Mouse (Mus musculus): ENCODE data around the gene Elk3. TPM values are rescaled to one million over a fixed set of nuclear protein-coding genes. Genes with fewer than 3 reads are reported as not detected.

Elk3 gene
- polyA plus RNA-seq, 1 experiment from 2014 or later, result 9.6 TPM

- Histone ChIP-seq H3K4me2 (no peak overlapping the region), H3K36me3 (0 out of 2 replicates have a peak, but pooled peaks cover under 1% of the 10 kb centered on the region), H3K9ac (no peak overlapping the region), H3K4me1 (peaks cover 25% of the 10 kb centered on the region; the same call in 1 of the 2 replicates), H3K4me3 (no peak overlapping the region), H3K27ac (no peak overlapping the region), H3K9me3 (replicated peaks) (no peaks in the 10 kb centered on the region), H3K27me3 (replicated peaks) (no peaks in the 10 kb centered on the region)
- WGBS (ENCODE audit: insufficient replicate concordance), result 68% methylated on average over 25 of the region's 25 CpGs
- ATAC-seq, result no peak
These were observed 35.5 kb downstream of the Elk3 start for GRCm38 (mm10) chr10:93275212-93276136.

DNA sequence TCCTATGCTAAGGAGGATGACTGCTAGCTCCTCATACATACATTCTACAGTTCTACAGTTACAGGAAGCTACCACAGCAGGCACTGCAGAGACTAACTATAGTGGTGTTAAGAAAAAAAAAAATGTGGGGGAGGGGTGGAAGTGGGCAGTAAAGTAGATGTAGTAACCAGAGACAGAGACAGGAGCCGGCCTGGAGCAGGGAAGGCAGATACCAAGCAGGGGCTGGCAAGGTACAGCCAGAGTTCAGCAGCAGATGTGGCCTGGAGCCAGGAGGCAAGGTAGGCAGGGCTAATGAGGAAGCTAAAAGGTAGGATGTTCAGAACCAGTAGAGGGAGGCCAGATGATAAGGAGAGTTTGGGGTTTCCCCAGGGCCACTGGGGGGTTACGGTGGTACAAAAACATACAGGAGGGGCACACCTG, 36.6 kb downstream of the Elk3 start:
- Histone ChIP-seq H3K9ac (no peak overlapping the region), H3K4me2 (no peak overlapping the region), H3K4me3 (no peak overlapping the region), H3K9me3 (replicated peaks) (no peaks in the 10 kb centered on the region), H3K4me1 (peaks cover 25% of the 10 kb centered on the region; the same call in 1 of the 2 replicates), H3K27ac (no peak overlapping the region), H3K27me3 (replicated peaks) (no peaks in the 10 kb centered on the region), H3K36me3 (0 out of 2 replicates have a peak, but pooled peaks cover 5% of the 10 kb centered on the region)
- no peak for ATAC-seq
- WGBS (ENCODE audit: insufficient replicate concordance), result 47% methylated on average over 2 of the region's 2 CpGs

DNA sequence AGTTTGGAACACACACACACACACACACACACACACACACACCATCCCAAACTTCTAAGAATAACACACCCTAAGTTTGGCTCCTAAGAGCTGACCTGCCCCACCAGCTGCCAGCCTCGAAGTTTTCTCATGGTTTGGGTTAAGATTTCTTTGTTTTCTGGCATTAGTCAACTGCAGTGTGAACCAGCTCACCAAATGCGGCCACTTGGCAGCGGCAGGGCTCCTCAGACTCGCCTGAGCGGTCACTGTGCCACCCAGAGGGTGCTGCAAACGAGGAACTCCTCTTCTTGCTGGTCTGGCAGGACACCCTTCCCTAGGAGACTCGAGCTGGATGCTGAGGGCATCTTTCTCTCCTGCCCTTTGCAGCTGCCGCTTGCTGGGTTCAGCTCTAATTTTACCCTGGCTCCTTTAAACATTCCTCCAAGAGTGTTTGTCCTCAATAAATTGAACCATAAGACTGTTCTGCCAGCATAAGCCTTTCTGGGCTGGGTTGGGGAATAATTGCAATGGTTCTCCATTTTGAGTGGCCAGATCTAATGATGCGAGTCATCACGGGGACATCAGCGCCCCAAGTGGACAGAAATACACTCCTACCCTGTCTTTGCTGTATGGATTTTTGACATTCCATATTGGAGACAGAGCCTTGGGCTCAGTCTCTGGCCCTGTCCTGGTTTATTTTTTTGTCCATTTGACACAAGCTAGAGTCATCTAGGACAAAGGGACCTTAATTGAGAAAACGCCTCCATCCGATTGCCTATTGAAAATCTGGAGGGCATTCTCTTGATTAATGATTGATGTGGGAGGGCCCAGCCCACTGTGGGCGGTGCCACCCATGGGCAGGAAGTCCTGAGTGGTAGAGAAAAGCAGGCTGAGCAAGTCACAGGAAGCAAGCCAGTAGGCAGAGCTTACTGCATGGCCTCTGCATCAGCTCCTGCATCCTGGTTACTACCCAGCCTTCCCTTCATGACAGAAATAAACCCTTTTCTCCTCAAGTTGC, 37.7 kb downstream of the Elk3 start:
- 0 out of 2 replicates have a peak, but pooled peaks cover 5% of the 10 kb centered on the region for H3K36me3 ChIP-seq
- ATAC-seq, result no peak
- H3K4me3 ChIP-seq, result no peak overlapping the region
- no peaks in the 10 kb centered on the region for H3K9me3 ChIP-seq (replicated peaks)
- H3K4me1 ChIP-seq, result peaks cover 25% of the 10 kb centered on the region; the same call in 1 of the 2 replicates
- 71% methylated on average over 14 of the region's 14 CpGs for WGBS (ENCODE audit: insufficient replicate concordance)
- H3K4me2 ChIP-seq, result no peak overlapping the region
- no peak overlapping the region for H3K9ac ChIP-seq
- no peak overlapping the region for H3K27ac ChIP-seq
- no peaks in the 10 kb centered on the region for H3K27me3 ChIP-seq (replicated peaks)

DNA sequence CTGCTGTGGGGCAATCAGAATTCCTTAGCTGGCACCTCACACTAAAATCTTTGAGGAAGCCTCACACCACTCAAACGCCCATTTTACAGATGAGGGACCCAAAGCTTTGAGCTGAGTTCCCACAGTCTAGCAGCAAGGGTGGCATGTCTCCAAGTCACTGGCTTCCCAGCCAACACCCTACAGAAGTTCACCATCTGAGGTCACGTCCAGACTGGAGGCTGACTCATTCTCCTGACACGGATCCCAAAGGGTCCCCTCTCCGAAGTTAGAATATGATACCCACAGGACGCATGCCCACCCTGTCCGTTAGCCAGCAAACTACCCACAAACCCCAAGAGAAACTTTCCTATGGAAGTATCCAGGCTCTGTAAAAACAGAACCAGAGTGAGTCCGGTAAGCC, 39.1 kb downstream of the Elk3 start:
- Histone ChIP-seq H3K36me3 (0 out of 2 replicates have a peak, but pooled peaks cover 5% of the 10 kb centered on the region), H3K4me2 (no peak overlapping the region), H3K27me3 (replicated peaks) (no peaks in the 10 kb centered on the region), H3K9me3 (replicated peaks) (no peaks in the 10 kb centered on the region), H3K4me1 (peaks cover 23% of the 10 kb centered on the region; the same call in 1 of the 2 replicates), H3K9ac (no peak overlapping the region), H3K27ac (no peak overlapping the region), H3K4me3 (no peak overlapping the region)
- ATAC-seq, result no peak
- 75% methylated on average over 7 of the region's 7 CpGs for WGBS (ENCODE audit: insufficient replicate concordance)

- H3K9ac ChIP-seq, result no peak overlapping the region
- no peak for ATAC-seq
- H3K4me3 ChIP-seq, result no peak overlapping the region
- H3K9me3 ChIP-seq (replicated peaks), result no peaks in the 10 kb centered on the region
- WGBS (ENCODE audit: insufficient replicate concordance), result 81% methylated on average over 6 of the region's 6 CpGs
- H3K4me2 ChIP-seq, result no peak overlapping the region
- H3K4me1 ChIP-seq, result peaks cover 16% of the 10 kb centered on the region; the same call in 1 of the 2 replicates
- no peak overlapping the region for H3K27ac ChIP-seq
- H3K36me3 ChIP-seq, result 0 out of 2 replicates have a peak, but pooled peaks cover 6% of the 10 kb centered on the region
- H3K27me3 ChIP-seq (replicated peaks), result no peaks in the 10 kb centered on the region
These were observed 40.0 kb downstream of the Elk3 start for GRCm38 (mm10) chr10:93270889-93271460.

DNA sequence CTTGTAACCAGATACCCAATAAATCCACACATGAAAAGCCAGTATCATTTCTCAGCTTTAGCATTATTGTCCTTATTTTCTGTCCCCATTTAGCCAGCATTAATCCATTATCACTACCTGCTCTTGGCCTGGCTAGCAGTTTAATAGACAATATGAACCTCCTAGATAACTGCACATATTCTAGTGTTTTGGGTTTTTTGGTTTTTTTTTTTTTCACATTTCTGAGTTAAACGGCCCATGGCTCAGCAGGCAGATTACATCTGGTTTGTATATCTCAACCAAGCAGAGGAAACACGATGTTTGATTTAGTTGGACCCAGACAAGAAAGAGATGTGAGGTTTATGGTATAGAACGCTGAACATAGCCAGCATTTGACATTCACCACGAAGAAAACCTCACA, 41.2 kb downstream of the Elk3 start:
- no peak overlapping the region for H3K4me2 ChIP-seq
- ATAC-seq, result no peak

GRCm38 (mm10) chr10:93268339-93268738, 42.6 kb downstream of the Elk3 start:
- 64% methylated on average over 3 of the region's 3 CpGs for WGBS (ENCODE audit: insufficient replicate concordance)

More for the DNA sequence above, 41.2 kb downstream of the Elk3 start:
- H3K27ac ChIP-seq, result no peak overlapping the region
- H3K9me3 ChIP-seq (replicated peaks), result no peaks in the 10 kb centered on the region
- no peak overlapping the region for H3K9ac ChIP-seq
- H3K4me3 ChIP-seq, result no peak overlapping the region
- H3K4me1 ChIP-seq, result peaks cover 8% of the 10 kb centered on the region; the same call in 1 of the 2 replicates
- H3K36me3 ChIP-seq, result peaks cover 15% of the 10 kb centered on the region
- no peaks in the 10 kb centered on the region for H3K27me3 ChIP-seq (replicated peaks)
- WGBS (ENCODE audit: insufficient replicate concordance), result 35% methylated on average over 4 of the region's 4 CpGs

DNA sequence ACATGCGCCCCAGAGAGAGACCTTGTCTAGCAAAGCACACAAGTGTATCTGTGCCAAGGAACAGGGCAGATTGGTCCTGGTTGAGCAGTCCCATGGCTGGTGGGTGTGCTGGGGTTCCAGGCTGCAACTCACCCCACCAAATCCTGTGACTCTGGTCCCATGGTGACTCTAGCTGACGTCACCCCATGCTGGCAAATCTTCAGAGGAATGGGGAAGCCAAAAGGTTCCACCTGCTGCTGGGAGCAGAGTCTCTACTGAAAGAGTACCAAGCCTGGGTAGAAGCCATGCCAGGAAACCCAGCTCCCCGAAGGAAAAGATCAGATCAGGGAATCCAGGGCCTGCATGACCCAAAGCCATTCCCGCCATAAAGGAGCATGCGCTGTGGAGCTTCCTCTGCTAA, 43.4 kb downstream of the Elk3 start:
- no peak overlapping the region for H3K9ac ChIP-seq
- H3K4me1 ChIP-seq, result peaks cover 9% of the 10 kb centered on the region
- H3K4me3 ChIP-seq, result no peak overlapping the region
- H3K27ac ChIP-seq, result no peak overlapping the region
- H3K4me2 ChIP-seq, result no peak overlapping the region
- 81% methylated on average over 5 of the region's 5 CpGs for WGBS (ENCODE audit: insufficient replicate concordance)
- H3K9me3 ChIP-seq (replicated peaks), result no peaks in the 10 kb centered on the region
- no peaks in the 10 kb centered on the region for H3K27me3 ChIP-seq (replicated peaks)
- ATAC-seq, result no peak
- H3K36me3 ChIP-seq, result peaks cover 23% of the 10 kb centered on the region

More at GRCm38 (mm10) chr10:93268339-93268738, 42.6 kb downstream of the Elk3 start:
- Histone ChIP-seq H3K4me3 (no peak overlapping the region), H3K27me3 (replicated peaks) (no peaks in the 10 kb centered on the region), H3K4me1 (0 out of 2 replicates have a peak, but pooled peaks cover under 1% of the 10 kb centered on the region), H3K9ac (no peak overlapping the region), H3K27ac (no peak overlapping the region), H3K36me3 (peaks cover 23% of the 10 kb centered on the region), H3K9me3 (replicated peaks) (no peaks in the 10 kb centered on the region), H3K4me2 (no peak overlapping the region)
- ATAC-seq, result no peak

GRCm38 (mm10) chr10:93266521-93266920, 44.4 kb downstream of the Elk3 start:
- H3K4me1 ChIP-seq, result peaks cover 19% of the 10 kb centered on the region
- no peak overlapping the region for H3K4me2 ChIP-seq
- no peaks in the 10 kb centered on the region for H3K27me3 ChIP-seq (replicated peaks)
- H3K9me3 ChIP-seq (replicated peaks), result no peaks in the 10 kb centered on the region
- no peak for ATAC-seq
- H3K9ac ChIP-seq, result no peak overlapping the region
- 76% methylated on average over 7 of the region's 7 CpGs for WGBS (ENCODE audit: insufficient replicate concordance)
- H3K4me3 ChIP-seq, result no peak overlapping the region
- H3K27ac ChIP-seq, result no peak overlapping the region
- peaks cover 23% of the 10 kb centered on the region for H3K36me3 ChIP-seq

DNA sequence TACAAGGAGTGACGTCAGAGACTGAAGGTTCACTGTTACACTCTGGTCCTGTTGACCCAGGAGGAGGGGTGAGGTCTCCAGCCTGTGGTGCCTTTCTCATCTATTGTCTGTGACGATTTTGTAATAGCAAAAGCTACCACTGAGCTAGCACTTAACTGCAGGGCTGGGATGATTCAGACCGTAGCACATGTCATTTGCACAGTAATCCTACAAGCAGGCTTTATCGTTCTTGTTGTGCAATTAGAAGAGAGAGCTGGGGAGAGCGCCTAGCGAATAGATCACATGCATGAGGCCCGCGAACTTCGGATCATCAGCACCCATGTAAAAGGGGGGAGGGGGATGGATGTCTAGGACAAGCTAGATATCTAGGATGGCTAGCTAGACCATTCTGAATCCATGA, 45.1 kb downstream of the Elk3 start:
- no peak for ATAC-seq
- Histone ChIP-seq H3K27ac (no peak overlapping the region), H3K4me1 (peaks cover 23% of the 10 kb centered on the region), H3K27me3 (replicated peaks) (no peaks in the 10 kb centered on the region), H3K4me2 (no peak overlapping the region), H3K36me3 (peaks cover 23% of the 10 kb centered on the region), H3K9ac (no peak overlapping the region), H3K4me3 (no peak overlapping the region), H3K9me3 (replicated peaks) (no peaks in the 10 kb centered on the region)
- WGBS (ENCODE audit: insufficient replicate concordance), result 76% methylated on average over 9 of the region's 9 CpGs

GRCm38 (mm10) chr10:93264001-93264400, 46.9 kb downstream of the Elk3 start:
- no peak for ATAC-seq
- Histone ChIP-seq H3K27ac (no peak overlapping the region), H3K4me2 (no peak overlapping the region), H3K36me3 (peaks cover 18% of the 10 kb centered on the region), H3K4me1 (peaks cover 23% of the 10 kb centered on the region), H3K9ac (no peak overlapping the region), H3K9me3 (replicated peaks) (no peaks in the 10 kb centered on the region), H3K27me3 (replicated peaks) (no peaks in the 10 kb centered on the region), H3K4me3 (no peak overlapping the region)
- 80% methylated on average over 5 of the region's 5 CpGs for WGBS (ENCODE audit: insufficient replicate concordance)
